Mouse (Mus musculus) olfactory bulb, adult 2 months (tissue): ENCODE results near the gene Auh.

Experiments used
- CTCF ChIP-seq: fragments of 200-500 bp; IDR thresholded peaks from 2 replicates; pipeline ENCODE4 v1.5.1; 2012; ENCODE audit warnings: low read depth, mild to moderate bottlenecking, low read length, moderate library complexity; ENCODE audit not compliant: insufficient read depth
- POLR2A ChIP-seq: fragments of 200-500 bp; IDR thresholded peaks from 2 replicates; pipeline ENCODE4 v1.6.1; 2012; ENCODE audit warnings: mild to moderate bottlenecking, low read depth, low read length, moderate library complexity; ENCODE audit not compliant: insufficient read depth

GRCm38 (mm10) chr13:52858373-52858772, 71.1 kb downstream of the Auh start:
- TF ChIP-seq CTCF (no peak), POLR2A (no peak)
